Mouse (Mus musculus) cerebellum, postnatal 10 days (tissue): Measurements from ENCODE around the gene Itpripl2.

ENCODE experiments used
- DNase-seq, 2 experiments: peaks; one replicate each; pipeline ENCODE4 v3.0.0; 2021; ENCODE audit warnings: mixed read lengths in 2 of 2

Itpripl2 gene

GRCm38 (mm10) chr7:118486917-118487316 lies 4.9 kb downstream of the Itpripl2 start:
- DNase-seq: no peak

GRCm38 (mm10) chr7:118483996-118484395 lies 7.8 kb downstream of the Itpripl2 start:
- no peak for DNase-seq

- no peak for DNase-seq
Measured at GRCm38 (mm10) chr7:118482001-118482400, 9.8 kb downstream of the Itpripl2 start.

- no peak for DNase-seq
Measured at GRCm38 (mm10) chr7:118481047-118481810, 10.5 kb downstream of the Itpripl2 start.

- DNase-seq: no peak
Measured at GRCm38 (mm10) chr7:118480160-118480709, 11.5 kb downstream of the Itpripl2 start.

- peak in 1 of 2 experiments; percentile 9 for DNase-seq
Measured at GRCm38 (mm10) chr7:118478835-118479312, 12.9 kb downstream of the Itpripl2 start.

- no peak for DNase-seq
Measured at GRCm38 (mm10) chr7:118476428-118476827, 15.3 kb downstream of the Itpripl2 start.

- peak in 1 of 2 experiments; percentile 13 for DNase-seq
Measured at GRCm38 (mm10) chr7:118475008-118475705, 16.6 kb downstream of the Itpripl2 start.

- no peak for DNase-seq
Measured at GRCm38 (mm10) chr7:118472886-118473285, 18.9 kb downstream of the Itpripl2 start.

- DNase-seq: no peak
Measured at GRCm38 (mm10) chr7:118468060-118468459, 23.7 kb downstream of the Itpripl2 start.

GRCm38 (mm10) chr7:118464432-118464831 lies 27.3 kb downstream of the Itpripl2 start:
- no peak for DNase-seq

GRCm38 (mm10) chr7:118462818-118463762 lies 28.7 kb downstream of the Itpripl2 start:
- no peak for DNase-seq

GRCm38 (mm10) chr7:118461400-118462136 lies 30.2 kb downstream of the Itpripl2 start:
- no peak for DNase-seq

GRCm38 (mm10) chr7:118453722-118454121 lies 38.1 kb downstream of the Itpripl2 start:
- no peak for DNase-seq

GRCm38 (mm10) chr7:118452940-118453339 lies 38.8 kb downstream of the Itpripl2 start:
- no peak for DNase-seq

- DNase-seq: peak; percentile 76 to 82
Measured at GRCm38 (mm10) chr7:118448134-118448967, 43.4 kb downstream of the Itpripl2 start, which contains the start of gene Syt17. Syt17 (minus strand) TSS chr7:118448222.

- DNase-seq: peak; percentile 55 to 57
Measured at GRCm38 (mm10) chr7:118447291-118448133, 44.3 kb downstream of the Itpripl2 start.

- no peak for DNase-seq
Measured at GRCm38 (mm10) chr7:118443895-118444485, 47.8 kb downstream of the Itpripl2 start.

- DNase-seq: peak; percentile 26 to 40
Measured at GRCm38 (mm10) chr7:118443371-118443770, 48.4 kb downstream of the Itpripl2 start.
